In genomic region chr10:31312865-31313848, GRCm38 (mm10) we compare ENCODE assay signal across 8 mouse cellular contexts. TPM values are rescaled to one million over a fixed set of nuclear protein-coding genes. Genes with fewer than 3 reads are reported as not detected.
DNase-seq lines count a peak whose midpoint lies in the region; ATAC-seq and TF ChIP-seq lines count a peak whose summit lies in the region.

Gene Hddc2 (plus strand): TSS chr10:31313383.

- peak within 1 kb of the TSS; percentile 80 for H3K27ac ChIP-seq in forebrain, embryonic 16.5 days (ENCODE audit: low read length)
- H3K27ac ChIP-seq in lung, embryonic 16.5 days (ENCODE audit: low read length), result peak within 1 kb of the TSS; percentile 91

- 3% methylated on average over 39 of the region's 44 CpGs for WGBS in forebrain, embryonic 16.5 days
- WGBS in lung, embryonic 16.5 days, result 3% methylated on average over 35 of the region's 44 CpGs

- H3K9me3 ChIP-seq in G1E (replicated peaks), result no peaks in the 10 kb centered on the region
- no peaks in the 10 kb centered on the region; the same call in 1 of the 2 replicates for H3K9me3 ChIP-seq in forebrain, embryonic 16.5 days (ENCODE audit: control insufficient read depth, low read length)
- H3K9me3 ChIP-seq in lung, embryonic 16.5 days (ENCODE audit: control insufficient read depth, low read length), result no peaks in the 10 kb centered on the region

- peak within 1 kb of the TSS; percentile 63 for H3K4me2 ChIP-seq in forebrain, embryonic 16.5 days (ENCODE audit: low read length)
- H3K4me2 ChIP-seq in lung, embryonic 16.5 days (ENCODE audit: low read depth, low read length), result peak within 1 kb of the TSS; percentile 75

- peaks cover 15% of the 10 kb centered on the region for H3K4me1 ChIP-seq in G1E (ENCODE audit: insufficient read depth, low read depth, low read length)
- H3K4me1 ChIP-seq in forebrain, embryonic 16.5 days (replicated peaks; ENCODE audit: control insufficient read depth, insufficient read depth, low read length), result peaks cover 7% of the 10 kb centered on the region
- H3K4me1 ChIP-seq in lung, embryonic 16.5 days (replicated peaks; ENCODE audit: control insufficient read depth, insufficient read depth, low read length), result peaks cover 2% of the 10 kb centered on the region; the same call in 1 of the 2 replicates

- peak within 1 kb of the TSS; percentile 82 for H3K9ac ChIP-seq in forebrain, embryonic 16.5 days (replicated peaks; ENCODE audit: low read depth, low read length)
- peak within 1 kb of the TSS; percentile 89 for H3K9ac ChIP-seq in lung, embryonic 16.5 days (ENCODE audit: low read length)

- DNase-seq in G1E (ENCODE audit: low spot score), result peak; percentile 56
- peak; percentile 65 for DNase-seq in cerebellum, adult 11-12 months
- DNase-seq in heart, postnatal 36 days, result peak; percentile 72 to 76
- peak; percentile 30 to 56 for DNase-seq in layer of hippocampus, adult 8-10 months (ENCODE audit: low spot score in 2 of 2)
- DNase-seq in ovary, postnatal 10 days (ENCODE audit: low spot score), result peak; percentile 64
- DNase-seq in thymus, postnatal 10 days (ENCODE audit: low spot score in 2 of 2), result peak; percentile 69 to 74

- ATAC-seq in G1E (ENCODE audit: extremely low read depth, insufficient number of reproducible peaks, low FRiP score, poor library complexity, severe bottlenecking), result peak; percentile 87
- ATAC-seq in forebrain, embryonic 16.5 days, result peak; percentile 94
- peak; percentile 97 for ATAC-seq in lung, embryonic 16.5 days (ENCODE audit: low read depth)

- no peaks in the 10 kb centered on the region for H3K27me3 ChIP-seq in G1E (ENCODE audit: insufficient read depth, low read length)
- no peaks in the 10 kb centered on the region for H3K27me3 ChIP-seq in forebrain, embryonic 16.5 days (replicated peaks; ENCODE audit: control insufficient read depth, insufficient read depth, low read length)
- no peaks in the 10 kb centered on the region for H3K27me3 ChIP-seq in lung, embryonic 16.5 days (ENCODE audit: control insufficient read depth, insufficient read depth, low read depth, low read length)

- H3K36me3 ChIP-seq in G1E (replicated peaks), result peaks cover 25% of the 10 kb centered on the region
- H3K36me3 ChIP-seq in forebrain, embryonic 16.5 days (ENCODE audit: control insufficient read depth, insufficient read depth), result no peaks in the 10 kb centered on the region
- H3K36me3 ChIP-seq in lung, embryonic 16.5 days (ENCODE audit: control insufficient read depth, insufficient read depth, low read length), result peaks cover 3% of the 10 kb centered on the region; the same call in 1 of the 2 replicates

- TF ChIP-seq CTCF in G1E (IDR thresholded peaks at IDR 0.05; ENCODE audit: low read depth, low read length), result no peak

- intact Hi-C loops in heart, postnatal 36 days (cut with DNase I), result loop anchor here (5.0 kb wide), 3 partner anchors 134 to 711 kb away; partner anchors contain the start of genes Tpd52l1 and Trmt11

- H3K4me3 ChIP-seq in G1E (ENCODE audit: low read depth, low read length), result peak within 1 kb of the TSS; percentile 90
- H3K4me3 ChIP-seq in forebrain, embryonic 16.5 days (replicated peaks; ENCODE audit: low read length), result peak within 1 kb of the TSS; percentile 83
- peak within 1 kb of the TSS; percentile 83 for H3K4me3 ChIP-seq in lung, embryonic 16.5 days (ENCODE audit: low read length)

RNA-seq across cellular contexts. Expression of gene Hddc2, which starts in this region (rescaled TPM):
- total RNA-seq in G1E (2014; fragmentation: Nextera tagmentation), result 29.8 and 33.3 TPM in 2 replicates
- total RNA-seq in G1E (2017), result 75.8 and 81.1 TPM in 2 replicates
- polyA plus RNA-seq in G1E (2012), result 3.4 and 3.5 TPM in 2 replicates
- polyA plus RNA-seq in forebrain, embryonic 16.5 days (2015; fragmentation: Nextera tagmentation; extraction: Ambion mirVana), result 52.2 and 53.0 TPM in 2 replicates
- 1 to 10 TPM; 7.0 to 7.2 TPM for total RNA-seq in heart, postnatal 36 days (2021)
- 10 to 100 TPM; 17.6 to 24.6 (median 21.8) TPM for total RNA-seq in layer of hippocampus, adult 8-10 months (2022)
- polyA plus RNA-seq in lung, embryonic 16.5 days (2015; fragmentation: Nextera tagmentation; extraction: Ambion mirVana), result 43.6 and 48.1 TPM in 2 replicates

Comparison
In these comparisons a context has a peak if more than half of its experiments do, and no peak if none do; other contexts are left out.
1. Peak in every context shown above with its lines: DNase-seq, ATAC-seq, H3K4me3 ChIP-seq and H3K27ac ChIP-seq.